Mouse (Mus musculus) embryo, embryonic 11.5 days (tissue): ENCODE measurements around the gene Psma1.
A peak's percentile ranks its signal among the peaks of the same experiment; 100 is the strongest.

Experiments used
- DNase-seq: peaks from one replicate; pipeline ENCODE4 v3.0.0-alpha.2; 2012; ENCODE audit warnings: low read depth, low spot score

The Psma1 gene

GRCm38 (mm10) chr7:114275372-114276004, 430 bp downstream of the Psma1 start:
- DNase-seq, result no peak

GRCm38 (mm10) chr7:114268446-114268845, 7.5 kb downstream of the Psma1 start:
- no peak for DNase-seq

GRCm38 (mm10) chr7:114253885-114254833, 21.8 kb downstream of the Psma1 start, which contains the start of gene Copb1:
Gene Copb1, minus strand, starts transcription at chr7:114254711.
- peak; percentile 80 for DNase-seq

DNA sequence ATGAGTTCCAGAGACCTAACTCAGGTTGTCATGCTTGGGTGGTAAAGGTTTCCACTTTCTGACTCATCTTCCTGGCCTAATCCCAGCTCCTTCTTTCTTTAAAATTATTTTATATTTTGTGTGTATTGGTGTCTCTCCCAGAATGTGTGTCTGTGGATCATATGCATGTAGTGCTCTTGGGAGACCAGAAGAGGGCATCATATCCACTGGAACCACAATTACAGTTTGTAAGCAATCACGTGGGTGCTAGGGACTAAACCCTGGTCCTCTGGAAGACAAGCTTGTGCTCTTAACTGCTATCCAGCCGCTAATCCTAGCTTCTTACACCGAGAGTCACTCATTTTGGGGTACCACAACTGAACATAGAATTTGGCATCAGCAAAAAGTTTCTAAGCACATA, 24.2 kb downstream of the Psma1 start:
- no peak for DNase-seq

DNA sequence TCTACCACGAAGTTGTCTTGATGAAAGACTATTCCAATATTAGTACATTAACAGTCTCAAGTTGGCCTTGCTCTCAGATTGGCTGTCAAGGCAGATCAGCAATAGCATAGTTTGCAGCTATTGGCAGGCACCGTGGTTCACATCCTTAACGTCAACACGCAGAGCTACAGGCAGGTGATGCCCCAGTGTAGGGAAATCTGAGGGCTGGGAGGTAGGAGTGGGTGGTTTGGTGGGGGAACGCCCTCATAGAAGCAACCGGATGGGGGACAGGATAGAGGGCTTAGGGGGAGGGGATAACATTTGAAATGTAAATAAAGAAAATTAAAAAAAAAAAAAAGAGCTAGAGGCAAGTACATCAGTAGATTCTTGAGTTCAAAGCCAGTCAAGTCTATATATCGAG, 41.9 kb downstream of the Psma1 start:
- DNase-seq, result no peak

DNA sequence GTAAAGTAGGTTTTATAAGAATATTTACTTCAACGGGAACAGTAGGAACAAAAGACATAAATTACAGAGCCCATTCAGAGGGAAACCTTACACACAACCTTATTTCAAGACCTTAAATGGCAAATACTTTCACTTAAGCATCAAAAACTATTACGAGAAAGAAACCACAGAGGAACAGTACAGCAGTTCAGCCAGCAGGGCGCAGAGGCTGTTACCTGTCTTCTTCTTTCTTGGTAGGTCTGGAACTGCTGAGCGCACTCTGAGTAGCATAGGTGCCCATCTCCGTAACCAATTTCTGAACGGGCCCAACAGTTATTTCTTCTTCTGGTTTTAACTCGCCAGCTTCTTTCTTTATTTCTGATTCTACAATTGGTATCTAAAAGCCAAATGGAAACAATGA, 42.9 kb downstream of the Psma1 start:
- no peak for DNase-seq

GRCm38 (mm10) chr7:114231857-114232256, 44.1 kb downstream of the Psma1 start:
- DNase-seq, result no peak

DNA sequence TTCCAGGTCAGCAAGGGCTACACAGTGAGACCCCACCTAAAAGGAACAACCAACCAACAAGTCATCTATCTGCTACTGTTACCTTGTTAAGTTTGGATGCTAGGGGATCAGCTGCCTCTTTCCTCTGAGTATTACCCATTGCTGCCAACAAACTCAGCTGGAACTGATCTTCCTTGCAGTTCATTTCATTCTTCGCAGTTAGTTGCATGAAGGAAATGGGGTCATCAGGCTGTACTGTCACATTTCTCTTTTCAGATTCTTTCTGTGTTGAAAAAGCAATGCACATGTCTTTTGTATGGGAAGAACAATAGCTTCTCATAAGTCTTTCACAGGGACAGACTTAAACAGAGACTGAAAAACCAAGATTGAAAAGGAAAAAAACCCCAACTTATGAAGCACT, 49.4 kb downstream of the Psma1 start:
- DNase-seq, result no peak

- no peak for DNase-seq
These were observed 55.5 kb downstream of the Psma1 start for GRCm38 (mm10) chr7:114220433-114220832.

DNA sequence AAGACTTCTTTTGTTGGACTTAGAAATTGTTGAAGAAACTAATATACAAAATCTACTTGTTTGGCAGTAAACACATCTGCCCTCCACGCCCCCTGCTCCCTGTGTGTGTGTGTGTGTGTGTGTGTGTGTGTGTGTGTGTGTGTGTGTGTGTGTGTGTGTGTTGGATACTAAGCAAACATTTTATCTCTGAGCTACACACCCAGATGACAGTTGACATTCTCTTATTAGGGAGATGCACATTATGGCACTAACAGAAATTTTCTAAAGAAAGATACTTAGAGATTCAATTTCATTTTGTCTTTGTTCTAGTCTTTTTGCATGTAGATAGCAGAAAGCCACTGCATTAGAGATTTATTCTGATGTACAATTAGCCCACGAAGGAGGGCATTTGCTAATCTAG, 59.0 kb downstream of the Psma1 start:
- no peak for DNase-seq
